Mouse (Mus musculus): Measurements from ENCODE around the gene Cfap43. TPM values are rescaled to one million over a fixed set of nuclear protein-coding genes. Genes with fewer than 3 reads are reported as not detected.

The Cfap43 gene
- 6.1 TPM for polyA plus RNA-seq (2014; fragmentation: Illumina TruSeq; extraction: RNeasy Lipid Tissue Mini Kit (QIAGEN cat#74804); ENCODE audit: low read depth, low replicate concordance)

GRCm38 (mm10) chr19:47919126-47919965 lies at the start of gene Cfap43, which contains the start of gene Itprip:
Gene Cfap43 (minus strand): TSS chr19:47919287.
Gene Itprip (minus strand): TSS chr19:47919299.

GRCm38 (mm10) chr19:47937443-47938406 lies 18.6 kb upstream of the Cfap43 start, which contains the start of gene Cfap58:
Gene Cfap58 (plus strand): TSS chr19:47937675.

GRCm38 (mm10) chr19:47865353-47865947 lies 53.6 kb downstream of the Cfap43 start, which contains the start of gene Gsto2:
Gene Gsto2 (plus strand): TSS chr19:47865534.

GRCm38 (mm10) chr19:47854796-47855783 lies 64.0 kb downstream of the Cfap43 start, which contains the start of gene Gsto1:
Gene Gsto1 (plus strand): TSS chr19:47854970.

GRCm38 (mm10) chr19:47731071-47731881 lies 187.8 kb downstream of the Cfap43 start, which contains the start of gene Sfr1:
Gene Sfr1 (plus strand): TSS chr19:47731682.

GRCm38 (mm10) chr19:47691994-47692393 lies 227.1 kb downstream of the Cfap43 start, which contains the start of gene Col17a1:
Gene Col17a1 (minus strand): TSS chr19:47692094.

Other genes with a start within 250 kb of the Cfap43 start
- gene Col17a1, start 227.2 kb downstream of the Cfap43 start, polyA plus RNA-seq (2014; fragmentation: Illumina TruSeq; extraction: RNeasy Lipid Tissue Mini Kit (QIAGEN cat#74804); ENCODE audit: low read depth, low replicate concordance): 5.8 TPM
- 60.6 TPM for gene Sfr1, start 187.6 kb downstream of the Cfap43 start, polyA plus RNA-seq (2014; fragmentation: Illumina TruSeq; extraction: RNeasy Lipid Tissue Mini Kit (QIAGEN cat#74804); ENCODE audit: low read depth, low replicate concordance)
- 39.4 TPM for gene Gsto1, start 64.3 kb downstream of the Cfap43 start, polyA plus RNA-seq (2014; fragmentation: Illumina TruSeq; extraction: RNeasy Lipid Tissue Mini Kit (QIAGEN cat#74804); ENCODE audit: low read depth, low replicate concordance)
- 7.2 TPM for gene Gsto2, start 53.8 kb downstream of the Cfap43 start, polyA plus RNA-seq (2014; fragmentation: Illumina TruSeq; extraction: RNeasy Lipid Tissue Mini Kit (QIAGEN cat#74804); ENCODE audit: low read depth, low replicate concordance)
- 3.5 TPM for gene Itprip, start within 50 bp of the Cfap43 start, polyA plus RNA-seq (2014; fragmentation: Illumina TruSeq; extraction: RNeasy Lipid Tissue Mini Kit (QIAGEN cat#74804); ENCODE audit: low read depth, low replicate concordance)
- gene Cfap58, start 18.4 kb upstream of the Cfap43 start, polyA plus RNA-seq (2014; fragmentation: Illumina TruSeq; extraction: RNeasy Lipid Tissue Mini Kit (QIAGEN cat#74804); ENCODE audit: low read depth, low replicate concordance): 3.3 TPM

Data from adipose tissue, adult 10 weeks (tissue).